Mouse (Mus musculus) embryonic facial prominence, embryonic 11.5 days (tissue): ENCODE results near the gene Gm20662. TPM values are rescaled to one million over a fixed set of nuclear protein-coding genes. Genes with fewer than 3 reads are reported as not detected.

Experiments used
- ATAC-seq: fragments of 200-750 bp; cut with Nextera tagmentation; replicated peaks from 2 replicates; pipeline ENCODE4 v1.8.0; 2017; ENCODE audit warnings: low read depth; ENCODE audit not compliant: insufficient number of reproducible peaks, low FRiP score, low TSS enrichment
- DNase-seq: peaks from one replicate; pipeline ENCODE4 v3.0.0-alpha.2; 2015; ENCODE audit warnings: low spot score
- H3K27ac ChIP-seq: fragments of 300-500 bp; sonication (generic); replicated peaks from 2 replicates; pipeline ENCODE4 v1.5.1; 2014; ENCODE audit warnings: mild to moderate bottlenecking, low read depth, low read length, control low read depth
- H3K27me3 ChIP-seq: fragments of 300-500 bp; sonication (generic); 2 replicates; pipeline ENCODE4 v1.6.1; 2014; ENCODE audit warnings: mild to moderate bottlenecking, low read length, moderate library complexity, mixed read lengths; ENCODE audit not compliant: control insufficient read depth, insufficient read depth
- H3K36me3 ChIP-seq: fragments of 300-500 bp; sonication (generic); replicated peaks from 2 replicates; pipeline ENCODE4 v1.6.1; 2014; ENCODE audit warnings: low read depth, mild to moderate bottlenecking, low read length, moderate library complexity, mixed read lengths; ENCODE audit not compliant: control insufficient read depth, insufficient read depth
- H3K4me1 ChIP-seq: fragments of 300-500 bp; sonication (generic); 2 replicates; pipeline ENCODE4 v1.6.1; 2014; ENCODE audit warnings: low read length, mixed read lengths; ENCODE audit not compliant: control insufficient read depth, insufficient read depth
- H3K4me2 ChIP-seq: fragments of 300-500 bp; sonication (generic); 2 replicates; pipeline ENCODE4 v1.6.1; 2014; ENCODE audit warnings: low read depth, mild to moderate bottlenecking, control low read depth, low read length, moderate library complexity
- H3K4me3 ChIP-seq: fragments of 300-500 bp; sonication (generic); 2 replicates; pipeline ENCODE4 v1.5.1; 2014; ENCODE audit warnings: low read depth, low read length, control low read depth
- H3K9ac ChIP-seq: fragments of 300-500 bp; sonication (generic); replicated peaks from 2 replicates; pipeline ENCODE4 v1.6.1; 2014; ENCODE audit warnings: mild to moderate bottlenecking, control low read depth, low read length
- H3K9me3 ChIP-seq: fragments of 300-500 bp; sonication (generic); replicated peaks from 2 replicates; pipeline ENCODE4 v1.6.1; 2016; ENCODE audit warnings: mild to moderate bottlenecking, low read length, inconsistent platforms, mixed read lengths; ENCODE audit not compliant: control insufficient read depth
- WGBS: fragments of 180-500 bp; shearing (Covaris S2); extraction: QIAGEN DNeasy Blood & Tissue Kit; methylation state at CpG from one replicate; pipeline ENCODE4 v1.1.7; 2014; 5-methylcytosine and 5-hydroxymethylcytosine counted together
- polyA plus RNA-seq: library from polyadenylated mRNA; unstranded; fragments of >200 nt; fragmentation: Nextera tagmentation; extraction: Ambion mirVana; gene quantifications from 2 replicates; pipeline ENCODE4 v1.2.1, GENCODE M21; 2014

Gm20662 gene
- polyA plus RNA-seq, 1 experiment from 2014 or later, result 0.59 TPM

GRCm38 (mm10) chr9:107967437-107967836 lies 28.7 kb upstream of the Gm20662 start:
- H3K9ac ChIP-seq, result no peak overlapping the region
- no peaks in the 10 kb centered on the region for H3K27me3 ChIP-seq
- no peak overlapping the region for H3K27ac ChIP-seq
- no peak overlapping the region for H3K4me3 ChIP-seq
- ATAC-seq, result no peak
- H3K4me2 ChIP-seq, result no peak overlapping the region
- no peaks in the 10 kb centered on the region for H3K9me3 ChIP-seq
- WGBS, result 93% methylated on average over 6 of the region's 6 CpGs
- no peak for DNase-seq
- H3K4me1 ChIP-seq, result no peaks in the 10 kb centered on the region
- no peaks in the 10 kb centered on the region; the same call in 1 of the 2 replicates for H3K36me3 ChIP-seq

GRCm38 (mm10) chr9:107968531-107968930 lies 27.6 kb upstream of the Gm20662 start:
- Histone ChIP-seq H3K9ac (no peak overlapping the region), H3K4me2 (no peak overlapping the region), H3K9me3 (no peaks in the 10 kb centered on the region), H3K4me3 (no peak overlapping the region), H3K4me1 (no peaks in the 10 kb centered on the region), H3K27me3 (no peaks in the 10 kb centered on the region), H3K36me3 (no peaks in the 10 kb centered on the region; the same call in 1 of the 2 replicates), H3K27ac (no peak overlapping the region)
- WGBS, result 88% methylated on average over 7 of the region's 7 CpGs
- DNase-seq (no peak), ATAC-seq (no peak)

- ATAC-seq (no peak), DNase-seq (no peak)
- 89% methylated on average over 5 of the region's 5 CpGs for WGBS
- Histone ChIP-seq H3K9me3 (no peaks in the 10 kb centered on the region), H3K4me1 (no peaks in the 10 kb centered on the region), H3K4me3 (no peak overlapping the region), H3K27me3 (no peaks in the 10 kb centered on the region), H3K4me2 (no peak overlapping the region), H3K9ac (no peak overlapping the region), H3K36me3 (no peaks in the 10 kb centered on the region; the same call in 1 of the 2 replicates), H3K27ac (no peak overlapping the region)
Measured at GRCm38 (mm10) chr9:107970311-107970710, 25.8 kb upstream of the Gm20662 start.

- WGBS, result 75% methylated on average over 8 of the region's 8 CpGs
- Histone ChIP-seq H3K4me1 (no peaks in the 10 kb centered on the region), H3K4me2 (no peak overlapping the region), H3K36me3 (no peaks in the 10 kb centered on the region; the same call in 1 of the 2 replicates), H3K9ac (no peak overlapping the region), H3K9me3 (no peaks in the 10 kb centered on the region), H3K4me3 (no peak overlapping the region), H3K27me3 (no peaks in the 10 kb centered on the region), H3K27ac (no peak overlapping the region)
- DNase-seq (no peak), ATAC-seq (no peak)
Measured at GRCm38 (mm10) chr9:107971690-107972541, 24.2 kb upstream of the Gm20662 start.

GRCm38 (mm10) chr9:107974491-107975171 lies 21.5 kb upstream of the Gm20662 start:
- WGBS, result 78% methylated on average over 10 of the region's 10 CpGs

GRCm38 (mm10) chr9:107975399-107976386 lies 20.5 kb upstream of the Gm20662 start, which contains the start of gene Uba7:
TSS of gene Uba7 (plus strand) at chr9:107975505.
- no peak within 1 kb of the TSS for H3K4me3 ChIP-seq
- WGBS, result 70% methylated on average over 12 of the region's 12 CpGs
- H3K9ac ChIP-seq, result no peak within 1 kb of the TSS

More at GRCm38 (mm10) chr9:107974491-107975171, 21.5 kb upstream of the Gm20662 start:
- DNase-seq, result no peak
- Histone ChIP-seq H3K4me3 (no peak overlapping the region), H3K9me3 (no peaks in the 10 kb centered on the region), H3K27ac (no peak overlapping the region), H3K36me3 (no peaks in the 10 kb centered on the region; the same call in 1 of the 2 replicates), H3K4me2 (no peak overlapping the region), H3K4me1 (no peaks in the 10 kb centered on the region), H3K9ac (no peak overlapping the region), H3K27me3 (no peaks in the 10 kb centered on the region)
- ATAC-seq, result no peak

GRCm38 (mm10) chr9:107978815-107979214 lies 17.3 kb upstream of the Gm20662 start:
- H3K27ac ChIP-seq, result no peak overlapping the region
- 94% methylated on average over 12 of the region's 12 CpGs for WGBS

More at GRCm38 (mm10) chr9:107975399-107976386, 20.5 kb upstream of the Gm20662 start, which contains the start of gene Uba7:
- Histone ChIP-seq H3K36me3 (no peaks in the 10 kb centered on the region; the same call in 1 of the 2 replicates), H3K27me3 (no peaks in the 10 kb centered on the region), H3K9me3 (no peaks in the 10 kb centered on the region), H3K4me2 (0 out of 2 replicates have a peak within 1 kb of the TSS, but pooled peaks have one; percentile 10), H3K27ac (0 out of 2 replicates have a peak within 1 kb of the TSS, but pooled peaks have one; percentile 20), H3K4me1 (peaks cover 1% of the 10 kb centered on the region)
- no peak for ATAC-seq
- no peak for DNase-seq

More at GRCm38 (mm10) chr9:107978815-107979214, 17.3 kb upstream of the Gm20662 start:
- no peak overlapping the region for H3K4me2 ChIP-seq
- peaks cover 13% of the 10 kb centered on the region for H3K4me1 ChIP-seq
- H3K27me3 ChIP-seq, result no peaks in the 10 kb centered on the region
- no peak for DNase-seq
- ATAC-seq, result no peak
- H3K4me3 ChIP-seq, result no peak overlapping the region
- no peaks in the 10 kb centered on the region for H3K9me3 ChIP-seq
- H3K36me3 ChIP-seq, result no peaks in the 10 kb centered on the region
- no peak overlapping the region for H3K9ac ChIP-seq
